Mouse (Mus musculus) ovary, adult 18-20 months (tissue): Measurements from ENCODE around the gene Atf7ip.

Experiments
- DNase-seq: peaks from one replicate; pipeline ENCODE4 v3.0.0; 2022; ENCODE audit warnings: low spot score, mixed read lengths

The Atf7ip gene

GRCm38 (mm10) chr6:136524751-136525150 is 18.8 kb downstream of the Atf7ip start:
- peak; percentile 19 for DNase-seq

- no peak for DNase-seq
These were observed 19.6 kb downstream of the Atf7ip start for GRCm38 (mm10) chr6:136525567-136525966.

DNA sequence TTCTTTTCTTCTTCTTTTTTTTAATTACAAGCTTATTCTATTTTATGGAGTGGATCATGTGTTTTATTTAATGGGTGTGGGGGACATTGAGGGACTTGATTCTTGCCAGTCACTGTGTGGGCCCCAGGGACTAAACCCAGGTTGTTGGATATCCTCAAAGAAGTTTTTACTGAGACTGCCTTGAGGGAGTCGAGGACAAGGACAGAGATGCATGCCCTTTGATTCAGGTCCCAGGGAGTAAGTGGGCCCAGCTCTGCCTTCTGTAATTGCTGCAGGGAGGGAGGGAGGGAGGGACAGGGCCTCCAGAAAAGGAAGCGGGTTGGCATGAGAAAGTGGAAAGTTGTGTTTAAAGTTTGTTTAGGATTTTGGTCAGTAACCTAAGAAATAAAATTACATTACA is 23.2 kb downstream of the Atf7ip start:
- no peak for DNase-seq

DNA sequence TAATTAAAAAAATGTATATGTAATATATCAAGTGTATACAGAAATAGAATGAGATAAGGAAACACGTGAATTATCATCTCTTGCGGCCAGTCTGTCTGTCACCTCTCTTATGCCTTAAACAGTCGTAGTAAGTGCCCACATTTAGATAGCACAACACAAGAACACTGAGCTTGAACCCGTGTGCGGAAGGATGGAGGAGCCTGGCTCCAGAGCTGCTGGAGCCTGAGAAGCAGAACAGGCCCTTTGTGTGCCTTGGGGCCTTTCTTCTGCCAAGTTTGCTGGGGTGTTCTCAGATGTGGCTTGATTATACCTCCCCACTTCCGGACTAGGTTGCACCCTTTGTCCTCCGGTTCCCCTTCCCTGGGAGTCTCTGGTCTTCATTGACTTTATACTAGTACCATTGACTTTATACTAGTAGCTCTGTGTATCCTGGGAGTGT is 25.8 kb downstream of the Atf7ip start:
- DNase-seq = no peak

GRCm38 (mm10) chr6:136532535-136533291 is 26.7 kb downstream of the Atf7ip start:
- peak; percentile 45 for DNase-seq

GRCm38 (mm10) chr6:136533804-136534203 is 27.8 kb downstream of the Atf7ip start:
- no peak for DNase-seq

DNA sequence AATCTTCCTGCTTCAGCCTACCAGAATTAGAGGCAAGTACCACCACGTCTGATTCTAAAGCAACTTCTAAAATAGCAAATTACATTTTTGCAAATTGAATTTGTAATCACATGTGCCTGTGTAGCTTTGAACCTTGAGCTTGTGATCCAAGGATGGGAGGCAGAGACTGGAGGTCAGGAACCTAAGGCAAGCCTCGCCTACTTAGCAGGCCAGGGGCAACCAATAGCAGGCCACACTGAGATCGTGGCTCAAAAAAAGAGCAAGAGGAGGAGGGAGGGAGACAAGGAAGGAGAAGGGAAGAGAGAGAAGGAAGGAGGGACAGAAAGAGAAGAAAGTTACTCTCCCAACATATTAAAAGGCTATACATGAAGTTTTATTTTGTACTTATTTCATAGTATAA is 28.5 kb downstream of the Atf7ip start:
- no peak for DNase-seq

DNA sequence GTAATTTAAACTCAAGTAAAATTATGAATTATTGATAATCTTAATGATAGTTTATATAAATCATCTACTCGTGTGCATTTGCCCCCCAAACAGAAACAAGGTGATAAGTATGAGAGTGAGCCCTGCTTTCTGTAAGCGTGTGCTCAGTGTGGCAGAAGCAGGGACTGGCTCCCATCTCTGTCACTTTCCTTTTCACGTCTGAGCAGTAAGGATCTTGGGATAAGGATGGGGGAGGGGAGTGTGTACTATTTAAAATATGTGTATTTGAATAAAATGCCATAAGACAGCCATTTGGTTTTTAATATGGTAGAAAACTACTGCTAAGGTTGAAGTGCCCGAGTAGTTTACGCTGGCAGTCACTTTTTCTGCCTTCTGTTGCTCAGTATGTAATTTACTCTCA is 29.2 kb downstream of the Atf7ip start:
- no peak for DNase-seq

GRCm38 (mm10) chr6:136536121-136536520 is 30.2 kb downstream of the Atf7ip start:
- no peak for DNase-seq

GRCm38 (mm10) chr6:136541350-136541749 is 35.4 kb downstream of the Atf7ip start:
- no peak for DNase-seq

DNA sequence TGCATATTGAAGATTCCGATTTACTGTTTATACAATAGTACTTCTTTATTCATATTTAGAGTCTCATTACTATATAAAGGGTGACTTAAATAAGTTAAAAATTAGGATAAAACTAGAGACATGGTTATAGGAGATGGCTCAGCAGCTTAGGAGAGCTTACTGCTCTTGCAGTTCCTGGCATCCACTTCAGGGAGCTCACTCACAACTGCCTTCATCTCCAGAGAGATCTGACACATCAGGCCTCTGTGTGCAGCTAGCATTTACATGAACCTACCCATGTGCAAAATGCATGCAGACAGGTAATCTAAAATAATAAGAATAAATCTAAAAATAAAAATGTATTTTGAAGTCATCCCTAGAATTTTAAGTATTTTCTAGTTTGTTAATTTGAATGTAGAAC is 36.1 kb downstream of the Atf7ip start:
- no peak for DNase-seq

- DNase-seq = peak; percentile 43
These were observed 37.2 kb downstream of the Atf7ip start for GRCm38 (mm10) chr6:136543164-136543563.

DNA sequence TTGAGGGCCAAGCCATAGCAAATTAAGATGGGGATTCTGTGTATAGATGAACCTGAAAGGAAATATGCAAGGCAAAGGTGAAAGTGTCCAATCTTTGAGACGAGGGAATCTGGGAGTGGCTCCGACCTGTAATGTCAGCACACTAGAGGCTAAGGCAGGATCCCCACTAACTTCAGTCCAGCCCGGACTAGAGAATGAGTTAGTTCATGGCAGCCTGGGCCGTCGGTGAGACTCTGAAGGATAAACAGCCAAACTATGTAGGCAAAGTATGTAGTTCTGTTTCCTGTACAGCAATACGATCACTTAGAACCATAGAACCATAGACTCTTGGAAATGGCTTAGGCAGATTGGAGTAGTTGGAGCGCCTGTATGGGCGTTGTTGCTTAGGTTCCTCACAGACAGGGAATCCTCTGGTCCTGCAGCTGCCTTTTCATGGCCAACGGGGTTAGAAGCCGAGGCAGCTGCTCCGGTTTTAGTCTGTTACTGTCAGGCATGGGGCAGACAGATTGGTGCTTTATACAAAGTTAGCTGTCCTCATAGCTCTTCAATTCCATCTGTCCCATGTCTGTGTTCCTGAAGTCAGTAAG is 39.4 kb downstream of the Atf7ip start:
- DNase-seq = no peak

- no peak for DNase-seq
These were observed 40.3 kb downstream of the Atf7ip start for GRCm38 (mm10) chr6:136546286-136546685.

GRCm38 (mm10) chr6:136546987-136547386 is 41.0 kb downstream of the Atf7ip start:
- DNase-seq = no peak

- peak; percentile 45 for DNase-seq
These were observed 42.2 kb downstream of the Atf7ip start for GRCm38 (mm10) chr6:136548041-136548770.

- no peak for DNase-seq
These were observed 42.8 kb downstream of the Atf7ip start for GRCm38 (mm10) chr6:136548796-136549195.

- DNase-seq = no peak
These were observed 43.6 kb downstream of the Atf7ip start for GRCm38 (mm10) chr6:136549606-136550005.

DNA sequence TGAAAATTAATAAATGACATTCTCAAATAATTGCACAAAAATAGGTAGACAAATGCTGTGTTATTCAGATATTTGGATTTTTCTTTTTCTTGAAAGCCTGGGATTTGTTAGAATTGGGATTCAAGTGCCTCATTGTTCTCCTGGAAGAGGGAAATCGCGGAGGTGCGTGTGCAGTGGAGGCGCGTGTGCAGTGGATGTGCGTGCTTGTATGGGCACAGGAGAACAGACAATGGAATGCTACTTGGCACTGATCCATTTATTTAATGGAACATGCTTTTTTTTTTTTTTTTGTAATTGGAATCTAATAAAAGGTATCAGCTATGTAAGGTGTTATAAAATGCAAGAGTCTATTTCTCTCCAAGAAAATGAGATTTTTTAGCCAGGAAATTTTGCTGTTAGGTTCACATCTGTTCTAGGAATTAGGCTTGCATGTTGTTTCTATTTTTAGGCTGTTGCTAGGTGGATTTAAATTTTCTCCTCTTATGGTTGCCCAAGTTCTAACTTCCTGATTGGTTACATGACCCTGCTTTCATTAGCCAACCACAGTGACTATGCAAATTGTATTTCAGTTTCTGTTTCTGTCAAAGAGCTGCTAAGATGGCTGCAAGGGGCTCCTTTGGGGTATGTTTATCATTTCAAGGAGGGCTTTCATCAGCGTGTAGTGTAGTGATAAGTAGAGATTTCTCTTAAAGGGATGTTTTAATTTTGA is 44.8 kb downstream of the Atf7ip start:
- DNase-seq = no peak

DNA sequence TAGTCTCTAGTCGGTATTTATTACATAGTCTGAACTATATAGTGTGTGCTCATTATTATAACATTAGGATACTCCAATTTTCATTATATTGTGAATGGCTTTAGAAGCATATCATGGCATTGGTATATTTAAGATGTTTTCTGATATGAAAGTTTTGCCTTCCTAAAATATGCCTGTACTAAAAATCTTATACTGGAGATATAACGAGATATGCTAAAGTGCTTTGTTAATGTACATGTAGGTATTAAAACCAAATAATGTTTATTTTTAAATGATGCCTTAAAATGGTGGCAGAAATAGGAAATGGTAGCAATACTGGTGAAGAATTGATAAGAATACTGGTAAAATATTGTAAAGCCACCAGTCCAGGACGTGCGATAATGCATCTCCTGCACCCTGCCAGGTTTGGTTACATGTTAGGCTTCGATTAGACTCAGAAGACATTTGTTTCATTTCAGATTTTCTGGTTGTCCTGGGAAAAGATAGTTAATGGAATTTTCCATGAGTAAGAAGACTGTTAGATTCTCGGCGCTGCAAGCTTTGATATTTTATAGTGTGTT is 45.7 kb downstream of the Atf7ip start:
- DNase-seq = no peak

DNA sequence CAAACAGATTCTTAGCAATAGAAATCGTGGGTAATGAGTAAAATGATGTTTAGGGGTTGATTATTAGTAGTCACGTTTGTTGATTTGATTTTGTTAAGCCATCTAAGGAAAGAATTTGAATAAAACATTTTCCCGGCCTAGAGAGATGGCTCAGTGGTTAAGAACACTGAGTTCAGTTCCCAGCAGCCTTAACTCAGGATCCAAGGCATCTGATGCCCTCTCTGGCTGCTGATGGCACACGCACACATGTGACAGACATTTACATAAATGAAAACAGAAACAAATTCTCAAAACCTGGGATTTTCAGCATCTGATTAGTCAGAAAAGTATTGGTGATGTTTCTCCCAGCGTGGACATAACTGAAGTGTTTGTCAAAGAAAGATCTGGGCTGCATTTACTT is 47.2 kb downstream of the Atf7ip start:
- DNase-seq = no peak
